Mouse (Mus musculus) embryonic facial prominence, embryonic 12.5 days (tissue): ENCODE measurements around the gene Plk3. TPM values are rescaled to one million over a fixed set of nuclear protein-coding genes. Genes with fewer than 3 reads are reported as not detected.
A peak's percentile ranks its signal among the peaks of the same experiment; 100 is the strongest.

Experiments used
- ATAC-seq: fragments of 200-750 bp; cut with Nextera tagmentation; 2 replicates; pipeline ENCODE4 v1.8.0; 2017; ENCODE audit not compliant: insufficient number of reproducible peaks, insufficient read depth, low FRiP score, low TSS enrichment
- H3K27ac ChIP-seq: fragments of 300-500 bp; sonication (generic); 2 replicates; pipeline ENCODE4 v1.5.1; 2016; ENCODE audit warnings: mild to moderate bottlenecking
- H3K27me3 ChIP-seq: fragments of 300-500 bp; sonication (generic); 2 replicates; pipeline ENCODE4 v1.6.1; 2016; ENCODE audit warnings: mild to moderate bottlenecking, moderate library complexity
- H3K36me3 ChIP-seq: fragments of 300-500 bp; sonication (generic); 2 replicates; pipeline ENCODE4 v1.6.1; 2016; ENCODE audit warnings: mild to moderate bottlenecking
- H3K4me1 ChIP-seq: fragments of 300-500 bp; sonication (generic); 2 replicates; pipeline ENCODE4 v1.6.1; 2016
- H3K4me2 ChIP-seq: fragments of 300-500 bp; sonication (generic); replicated peaks from 2 replicates; pipeline ENCODE4 v1.6.1; 2016; ENCODE audit warnings: mild to moderate bottlenecking, moderate library complexity
- H3K4me3 ChIP-seq: fragments of 300-500 bp; sonication (generic); 2 replicates; pipeline ENCODE4 v1.5.1; 2016; ENCODE audit warnings: mild to moderate bottlenecking
- H3K9ac ChIP-seq: fragments of 300-500 bp; sonication (generic); 2 replicates; pipeline ENCODE4 v1.6.1; 2016; ENCODE audit warnings: mild to moderate bottlenecking, moderate library complexity
- H3K9me3 ChIP-seq: fragments of 300-500 bp; sonication (generic); 2 replicates; pipeline ENCODE4 v1.6.1; 2016; ENCODE audit warnings: mild to moderate bottlenecking, moderate library complexity
- WGBS: fragments of 180-500 bp; shearing (Covaris S2); methylation state at CpG from one replicate; pipeline ENCODE4 v1.1.7; 2016; 5-methylcytosine and 5-hydroxymethylcytosine counted together
- polyA plus RNA-seq: library from polyadenylated mRNA; unstranded; fragments of >200 nt; fragmentation: Nextera tagmentation; extraction: Ambion mirVana; gene quantifications from 2 replicates; pipeline ENCODE4 v1.2.1, GENCODE M21; 2016

Plk3 gene
- polyA plus RNA-seq, 1 experiment from 2014 or later = 5.0 TPM

GRCm38 (mm10) chr4:117136034-117136433, 2.3 kb upstream of the Plk3 start:
- Histone ChIP-seq H3K36me3 (no peaks in the 10 kb centered on the region), H3K9me3 (no peaks in the 10 kb centered on the region), H3K9ac (no peak overlapping the region), H3K4me2 (no peak overlapping the region), H3K27me3 (peaks cover 25% of the 10 kb centered on the region), H3K4me3 (no peak overlapping the region), H3K27ac (no peak overlapping the region), H3K4me1 (peaks cover 17% of the 10 kb centered on the region; the same call in 1 of the 2 replicates)
- WGBS = 19% methylated on average over 8 of the region's 8 CpGs
- ATAC-seq = no peak

- Histone ChIP-seq H3K4me2 (peak overlapping the region; percentile 96; the same call in 1 of the 2 replicates), H3K9ac (no peak overlapping the region; the same call in 1 of the 2 replicates), H3K9me3 (no peaks in the 10 kb centered on the region), H3K4me3 (no peak overlapping the region; the same call in 1 of the 2 replicates), H3K27ac (no peak overlapping the region), H3K36me3 (no peaks in the 10 kb centered on the region), H3K27me3 (peaks cover 29% of the 10 kb centered on the region), H3K4me1 (peaks cover 17% of the 10 kb centered on the region; the same call in 1 of the 2 replicates)
- 29% methylated on average over 2 of the region's 2 CpGs for WGBS
- ATAC-seq = no peak
Measured at GRCm38 (mm10) chr4:117134601-117134995, 835 bp upstream of the Plk3 start.

- peak overlapping the region; percentile 87 for H3K4me3 ChIP-seq
- H3K27me3 ChIP-seq = peaks cover 29% of the 10 kb centered on the region
- ATAC-seq = peak; percentile 50
- peaks cover 6% of the 10 kb centered on the region; the same call in 1 of the 2 replicates for H3K36me3 ChIP-seq
- under 1% methylated on average over 42 of the region's 42 CpGs for WGBS
- peak overlapping the region; percentile 78 for H3K9ac ChIP-seq
- peak overlapping the region; percentile 96 for H3K4me2 ChIP-seq
- H3K4me1 ChIP-seq = peaks cover 17% of the 10 kb centered on the region; the same call in 1 of the 2 replicates
- H3K9me3 ChIP-seq = no peaks in the 10 kb centered on the region
- no peak overlapping the region for H3K27ac ChIP-seq
Measured at GRCm38 (mm10) chr4:117133366-117133796, 382 bp downstream of the Plk3 start.

- Histone ChIP-seq H3K4me3 (peak overlapping the region; percentile 87), H3K36me3 (peaks cover 6% of the 10 kb centered on the region; the same call in 1 of the 2 replicates), H3K9ac (peak overlapping the region; percentile 78), H3K27me3 (peaks cover 29% of the 10 kb centered on the region), H3K27ac (no peak overlapping the region), H3K4me2 (peak overlapping the region; percentile 96), H3K4me1 (peaks cover 17% of the 10 kb centered on the region; the same call in 1 of the 2 replicates), H3K9me3 (no peaks in the 10 kb centered on the region)
- 9% methylated on average over 11 of the region's 11 CpGs for WGBS
- ATAC-seq = no peak
Measured at GRCm38 (mm10) chr4:117132794-117133143, 994 bp downstream of the Plk3 start.

- Histone ChIP-seq H3K36me3 (peaks cover 6% of the 10 kb centered on the region; the same call in 1 of the 2 replicates), H3K4me2 (peak overlapping the region; percentile 96), H3K27ac (no peak overlapping the region), H3K4me3 (peak overlapping the region; percentile 87), H3K9me3 (no peaks in the 10 kb centered on the region), H3K9ac (no peak overlapping the region), H3K27me3 (peaks cover 29% of the 10 kb centered on the region), H3K4me1 (peaks cover 17% of the 10 kb centered on the region; the same call in 1 of the 2 replicates)
- WGBS = 16% methylated on average over 7 of the region's 7 CpGs
- peak; percentile 36; the same call in 1 of the 2 replicates for ATAC-seq
Measured at GRCm38 (mm10) chr4:117131890-117132793, 1.6 kb downstream of the Plk3 start.

- 72% methylated on average over 6 of the region's 6 CpGs for WGBS
- peaks cover 6% of the 10 kb centered on the region; the same call in 1 of the 2 replicates for H3K36me3 ChIP-seq
- H3K4me2 ChIP-seq = no peak overlapping the region
- ATAC-seq = no peak
- peaks cover 21% of the 10 kb centered on the region; the same call in 1 of the 2 replicates for H3K4me1 ChIP-seq
- no peak overlapping the region for H3K4me3 ChIP-seq
- H3K9me3 ChIP-seq = no peaks in the 10 kb centered on the region
- H3K27me3 ChIP-seq = peaks cover 29% of the 10 kb centered on the region
- H3K27ac ChIP-seq = no peak overlapping the region
- no peak overlapping the region for H3K9ac ChIP-seq
Measured at GRCm38 (mm10) chr4:117131198-117131597, 2.6 kb downstream of the Plk3 start.

- no peak overlapping the region for H3K4me2 ChIP-seq
- H3K36me3 ChIP-seq = peaks cover 6% of the 10 kb centered on the region; the same call in 1 of the 2 replicates
- H3K4me3 ChIP-seq = no peak overlapping the region
- H3K27ac ChIP-seq = no peak overlapping the region
- H3K27me3 ChIP-seq = peaks cover 29% of the 10 kb centered on the region
- H3K4me1 ChIP-seq = peaks cover 25% of the 10 kb centered on the region
- WGBS = 62% methylated on average over 6 of the region's 6 CpGs
- ATAC-seq = no peak
- no peaks in the 10 kb centered on the region for H3K9me3 ChIP-seq
- no peak overlapping the region for H3K9ac ChIP-seq
Measured at GRCm38 (mm10) chr4:117130790-117131189, 3.0 kb downstream of the Plk3 start.

GRCm38 (mm10) chr4:117127991-117128686, 5.6 kb downstream of the Plk3 start:
- Histone ChIP-seq H3K27me3 (peaks cover 25% of the 10 kb centered on the region), H3K9ac (no peak overlapping the region), H3K36me3 (peaks cover 6% of the 10 kb centered on the region; the same call in 1 of the 2 replicates), H3K4me3 (no peak overlapping the region), H3K27ac (no peak overlapping the region), H3K4me2 (no peak overlapping the region), H3K4me1 (peaks cover 34% of the 10 kb centered on the region), H3K9me3 (no peaks in the 10 kb centered on the region)
- ATAC-seq = no peak
- 87% methylated on average over 33 of the region's 33 CpGs for WGBS

- Histone ChIP-seq H3K27me3 (peaks cover 11% of the 10 kb centered on the region), H3K27ac (peak within 1 kb of the TSS; percentile 82), H3K4me3 (no peak within 1 kb of the TSS), H3K9ac (peak within 1 kb of the TSS; percentile 40; the same call in 1 of the 2 replicates), H3K4me2 (0 out of 2 replicates have a peak within 1 kb of the TSS, but pooled peaks have one; percentile 24), H3K36me3 (peaks cover 6% of the 10 kb centered on the region; the same call in 1 of the 2 replicates), H3K9me3 (no peaks in the 10 kb centered on the region), H3K4me1 (peaks cover 23% of the 10 kb centered on the region)
- 88% methylated on average over 9 of the region's 9 CpGs for WGBS
- no peak for ATAC-seq
Measured at GRCm38 (mm10) chr4:117126675-117127290, 7.0 kb downstream of the Plk3 start, which contains the start of gene Tctex1d4. Gene Tctex1d4 (plus strand): TSS chr4:117126794.

- no peaks in the 10 kb centered on the region for H3K9me3 ChIP-seq
- peaks cover 6% of the 10 kb centered on the region; the same call in 1 of the 2 replicates for H3K36me3 ChIP-seq
- no peak overlapping the region; the same call in 1 of the 2 replicates for H3K9ac ChIP-seq
- H3K4me2 ChIP-seq = 0 out of 2 replicates have a peak overlapping the region, but pooled peaks have one; percentile 24
- H3K4me1 ChIP-seq = peaks cover 22% of the 10 kb centered on the region
- WGBS = 41% methylated on average over 15 of the region's 15 CpGs
- peak overlapping the region; percentile 82 for H3K27ac ChIP-seq
- no peak for ATAC-seq
- peaks cover 5% of the 10 kb centered on the region for H3K27me3 ChIP-seq
- no peak overlapping the region for H3K4me3 ChIP-seq
Measured at GRCm38 (mm10) chr4:117125910-117126674, 7.7 kb downstream of the Plk3 start.
